Mouse (Mus musculus): ENCODE results near the gene Chst11. TPM values are rescaled to one million over a fixed set of nuclear protein-coding genes. Genes with fewer than 3 reads are reported as not detected.

The Chst11 gene
- polyA plus RNA-seq, 1 experiment from 2014 or later = 1.5 TPM

DNA sequence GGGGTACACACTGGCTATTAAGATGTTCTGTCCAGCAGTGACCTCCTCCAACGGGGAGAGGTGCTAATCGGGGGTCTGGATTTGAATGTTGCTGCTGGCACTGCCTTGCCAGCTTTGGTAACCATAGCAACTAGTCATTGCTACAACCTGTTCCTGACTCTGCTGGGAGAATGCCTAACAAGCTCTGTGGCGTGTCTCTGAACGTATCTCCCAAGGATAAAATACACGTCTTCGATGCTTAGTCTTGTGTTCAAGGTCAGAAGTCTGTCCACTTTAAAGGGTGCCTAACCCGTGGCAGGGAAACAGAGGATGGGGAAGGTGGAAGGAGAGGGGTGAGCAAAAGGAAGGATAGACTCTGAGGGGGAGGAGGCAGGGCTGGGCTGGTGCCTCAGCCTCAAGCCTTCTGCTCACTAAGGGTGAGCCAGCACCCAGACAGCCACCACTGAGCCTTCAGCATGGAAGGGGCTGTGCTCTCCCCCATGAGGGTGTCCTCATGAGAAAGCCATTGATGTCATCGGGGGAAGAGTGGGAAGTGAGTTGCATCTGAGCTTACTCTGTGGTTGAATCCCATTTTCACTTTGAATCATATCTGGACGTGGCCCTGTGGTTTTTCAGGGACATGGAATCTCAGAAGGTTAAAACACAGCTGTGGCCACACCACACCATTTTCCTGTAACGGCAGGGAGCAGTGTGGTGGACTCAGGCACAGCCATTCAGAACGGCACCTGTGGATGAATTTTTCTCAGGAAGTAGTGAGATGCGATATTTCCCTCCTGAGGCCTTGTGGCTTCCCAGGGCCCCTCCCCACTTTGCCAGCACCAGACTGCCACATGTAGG lies 164.3 kb downstream of the Chst11 start:
- no peaks in the 10 kb centered on the region for H3K36me3 ChIP-seq
- no peak overlapping the region; the same call in 1 of the 2 replicates for H3K27ac ChIP-seq
- H3K4me1 ChIP-seq = peaks cover 59% of the 10 kb centered on the region
- no peaks in the 10 kb centered on the region for H3K9me3 ChIP-seq (replicated peaks)
- 83% methylated on average over 12 of the region's 12 CpGs for WGBS
- no peaks in the 10 kb centered on the region for H3K27me3 ChIP-seq (ENCODE audit: low read depth, poor library complexity, severe bottlenecking)
- no peak for DNase-seq (ENCODE audit: low spot score)
- H3K4me3 ChIP-seq = no peak overlapping the region

GRCm38 (mm10) chr10:83150587-83150986 lies 165.3 kb downstream of the Chst11 start:
- Histone ChIP-seq H3K27me3 (ENCODE audit: low read depth, poor library complexity, severe bottlenecking) (no peaks in the 10 kb centered on the region), H3K36me3 (no peaks in the 10 kb centered on the region), H3K9me3 (replicated peaks) (no peaks in the 10 kb centered on the region), H3K27ac (no peak overlapping the region), H3K4me3 (no peak overlapping the region), H3K4me1 (peaks cover 50% of the 10 kb centered on the region)
- DNase-seq (ENCODE audit: low spot score) = no peak
- WGBS = 94% methylated on average over 7 of the region's 7 CpGs

DNA sequence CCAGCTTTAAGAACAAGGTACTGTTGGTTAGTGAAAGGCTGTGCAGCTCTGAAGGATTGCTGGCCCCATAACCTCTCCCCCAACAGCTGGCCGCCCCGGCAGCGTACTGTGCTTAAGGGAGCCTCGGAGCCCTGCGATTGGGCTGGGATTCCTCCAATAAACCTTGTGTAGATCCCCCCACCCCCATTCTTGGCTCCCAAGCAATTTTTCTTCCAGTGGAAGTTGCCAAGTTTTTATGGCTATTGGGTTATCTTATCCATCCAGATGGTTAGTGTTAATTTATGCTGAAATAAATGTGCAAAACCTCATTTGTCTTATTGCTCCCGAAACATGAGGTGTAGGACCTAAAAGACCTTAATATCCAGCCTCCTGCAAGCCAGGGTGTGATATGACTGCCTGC lies 166.1 kb downstream of the Chst11 start:
- Histone ChIP-seq H3K36me3 (no peaks in the 10 kb centered on the region), H3K4me3 (no peak overlapping the region), H3K27me3 (ENCODE audit: low read depth, poor library complexity, severe bottlenecking) (no peaks in the 10 kb centered on the region), H3K9me3 (replicated peaks) (no peaks in the 10 kb centered on the region), H3K27ac (no peak overlapping the region), H3K4me1 (peaks cover 42% of the 10 kb centered on the region)
- DNase-seq (ENCODE audit: low spot score) = no peak
- WGBS = 56% methylated on average over 6 of the region's 6 CpGs

DNA sequence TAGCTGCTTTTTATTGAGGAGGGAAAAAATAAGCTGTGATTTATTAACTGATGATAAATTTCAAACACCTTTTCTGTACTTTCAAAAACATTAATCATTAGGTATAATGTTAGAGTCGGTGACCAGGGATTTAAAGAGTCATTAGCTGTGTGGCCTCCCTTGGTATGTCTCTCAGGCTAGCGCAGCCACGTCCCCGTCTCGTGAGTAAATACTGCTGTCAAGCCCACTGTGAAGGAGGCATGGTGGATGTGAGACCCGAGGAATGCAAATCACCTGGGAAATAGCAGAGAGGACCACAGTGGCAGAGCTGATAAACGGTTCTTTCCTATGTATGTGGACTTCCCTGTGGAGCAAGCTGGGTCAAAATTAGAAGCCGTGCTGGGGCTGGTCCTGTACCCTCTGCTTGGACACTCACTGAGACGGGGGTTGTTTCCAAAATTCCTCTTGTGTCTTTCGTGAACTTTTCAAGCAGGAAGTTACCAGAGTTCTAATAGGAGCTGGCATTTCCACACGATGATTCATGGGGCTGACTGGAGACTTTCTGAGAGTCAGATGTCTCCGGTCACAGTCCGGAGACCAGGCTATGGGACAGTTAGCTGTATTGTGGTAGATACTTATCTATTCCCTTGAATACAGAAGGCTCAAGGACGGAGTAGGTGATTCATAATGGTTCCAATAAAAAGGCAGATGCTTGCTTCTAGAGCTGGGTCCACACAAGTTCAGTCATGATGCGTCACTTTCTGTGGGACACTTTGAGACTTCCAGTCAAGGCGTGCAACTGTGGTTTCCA lies 166.8 kb downstream of the Chst11 start:
- H3K27me3 ChIP-seq (ENCODE audit: low read depth, poor library complexity, severe bottlenecking) = no peaks in the 10 kb centered on the region
- WGBS = 52% methylated on average over 16 of the region's 16 CpGs
- no peaks in the 10 kb centered on the region for H3K9me3 ChIP-seq (replicated peaks)

GRCm38 (mm10) chr10:83152723-83153122 lies 167.4 kb downstream of the Chst11 start:
- DNase-seq (ENCODE audit: low spot score) = no peak
- no peaks in the 10 kb centered on the region for H3K36me3 ChIP-seq
- H3K27me3 ChIP-seq (ENCODE audit: low read depth, poor library complexity, severe bottlenecking) = no peaks in the 10 kb centered on the region
- H3K4me3 ChIP-seq = no peak overlapping the region
- H3K4me1 ChIP-seq = peaks cover 42% of the 10 kb centered on the region
- no peaks in the 10 kb centered on the region for H3K9me3 ChIP-seq (replicated peaks)
- 95% methylated on average over 1 of the region's 1 CpGs for WGBS
- no peak overlapping the region for H3K27ac ChIP-seq

More for the DNA sequence above, 166.8 kb downstream of the Chst11 start:
- Histone ChIP-seq H3K36me3 (no peaks in the 10 kb centered on the region), H3K4me1 (peaks cover 39% of the 10 kb centered on the region), H3K4me3 (no peak overlapping the region), H3K27ac (no peak overlapping the region)
- no peak for DNase-seq (ENCODE audit: low spot score)

GRCm38 (mm10) chr10:83153374-83153773 lies 168.1 kb downstream of the Chst11 start:
- no peaks in the 10 kb centered on the region for H3K9me3 ChIP-seq (replicated peaks)
- no peak for DNase-seq (ENCODE audit: low spot score)
- 92% methylated on average over 5 of the region's 5 CpGs for WGBS
- H3K27me3 ChIP-seq (ENCODE audit: low read depth, poor library complexity, severe bottlenecking) = no peaks in the 10 kb centered on the region
- H3K27ac ChIP-seq = no peak overlapping the region
- H3K36me3 ChIP-seq = no peaks in the 10 kb centered on the region
- peaks cover 46% of the 10 kb centered on the region for H3K4me1 ChIP-seq
- no peak overlapping the region for H3K4me3 ChIP-seq

GRCm38 (mm10) chr10:83153887-83154286 lies 168.6 kb downstream of the Chst11 start:
- no peak for DNase-seq (ENCODE audit: low spot score)
- WGBS = 91% methylated on average over 9 of the region's 9 CpGs
- Histone ChIP-seq H3K4me1 (peaks cover 51% of the 10 kb centered on the region), H3K36me3 (no peaks in the 10 kb centered on the region), H3K27ac (no peak overlapping the region), H3K27me3 (ENCODE audit: low read depth, poor library complexity, severe bottlenecking) (no peaks in the 10 kb centered on the region), H3K4me3 (no peak overlapping the region), H3K9me3 (replicated peaks) (no peaks in the 10 kb centered on the region)

GRCm38 (mm10) chr10:83157289-83157688 lies 172.0 kb downstream of the Chst11 start:
- Histone ChIP-seq H3K27me3 (ENCODE audit: low read depth, poor library complexity, severe bottlenecking) (no peaks in the 10 kb centered on the region), H3K36me3 (no peaks in the 10 kb centered on the region), H3K9me3 (replicated peaks) (no peaks in the 10 kb centered on the region), H3K4me3 (no peak overlapping the region), H3K4me1 (peaks cover 45% of the 10 kb centered on the region), H3K27ac (no peak overlapping the region)
- DNase-seq (ENCODE audit: low spot score) = no peak
- 89% methylated on average over 5 of the region's 5 CpGs for WGBS

- no peaks in the 10 kb centered on the region for H3K27me3 ChIP-seq (ENCODE audit: low read depth, poor library complexity, severe bottlenecking)
- WGBS = 59% methylated on average over 8 of the region's 8 CpGs
- H3K27ac ChIP-seq = no peak overlapping the region
- H3K4me1 ChIP-seq = peaks cover 46% of the 10 kb centered on the region
- H3K36me3 ChIP-seq = no peaks in the 10 kb centered on the region
- DNase-seq (ENCODE audit: low spot score) = no peak
- no peaks in the 10 kb centered on the region for H3K9me3 ChIP-seq (replicated peaks)
- no peak overlapping the region for H3K4me3 ChIP-seq
Measured at GRCm38 (mm10) chr10:83158322-83158721, 173.0 kb downstream of the Chst11 start.

DNA sequence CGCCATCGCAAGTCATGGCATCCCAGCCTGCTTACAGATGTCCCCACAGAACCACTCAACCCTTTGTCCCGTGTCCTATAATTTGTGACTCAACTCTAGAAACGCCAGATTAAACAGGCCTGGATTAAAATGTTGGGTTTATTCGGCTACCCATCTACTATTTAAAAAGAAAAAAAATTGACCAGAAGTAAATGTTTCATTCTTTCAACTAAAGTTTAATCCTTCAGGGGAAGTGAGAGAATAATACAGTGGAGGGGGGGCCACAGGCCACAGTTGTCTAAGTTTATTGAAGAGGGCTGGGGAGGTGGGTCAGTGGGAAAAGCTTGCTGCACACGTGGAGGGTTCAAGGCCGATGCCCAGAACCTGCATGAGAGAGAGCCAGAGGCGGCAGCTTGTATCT lies 173.9 kb downstream of the Chst11 start:
- Histone ChIP-seq H3K9me3 (replicated peaks) (no peaks in the 10 kb centered on the region), H3K27me3 (ENCODE audit: low read depth, poor library complexity, severe bottlenecking) (no peaks in the 10 kb centered on the region), H3K27ac (no peak overlapping the region), H3K4me1 (peaks cover 50% of the 10 kb centered on the region), H3K36me3 (no peaks in the 10 kb centered on the region), H3K4me3 (no peak overlapping the region)
- 92% methylated on average over 8 of the region's 8 CpGs for WGBS
- DNase-seq (ENCODE audit: low spot score) = no peak

GRCm38 (mm10) chr10:83161656-83162365 lies 176.5 kb downstream of the Chst11 start:
- Histone ChIP-seq H3K27ac (0 out of 2 replicates have a peak overlapping the region, but pooled peaks have one; percentile 42), H3K27me3 (ENCODE audit: low read depth, poor library complexity, severe bottlenecking) (no peaks in the 10 kb centered on the region), H3K36me3 (no peaks in the 10 kb centered on the region), H3K9me3 (replicated peaks) (no peaks in the 10 kb centered on the region), H3K4me1 (peaks cover 50% of the 10 kb centered on the region), H3K4me3 (no peak overlapping the region)
- WGBS = 56% methylated on average over 10 of the region's 10 CpGs
- no peak for DNase-seq (ENCODE audit: low spot score)

GRCm38 (mm10) chr10:83163946-83164345 lies 178.6 kb downstream of the Chst11 start:
- no peak for DNase-seq (ENCODE audit: low spot score)
- Histone ChIP-seq H3K36me3 (no peaks in the 10 kb centered on the region), H3K4me3 (no peak overlapping the region), H3K9me3 (replicated peaks) (no peaks in the 10 kb centered on the region), H3K27ac (peak overlapping the region; percentile 36; the same call in 1 of the 2 replicates), H3K27me3 (ENCODE audit: low read depth, poor library complexity, severe bottlenecking) (no peaks in the 10 kb centered on the region), H3K4me1 (peaks cover 46% of the 10 kb centered on the region)
- WGBS = 63% methylated on average over 6 of the region's 6 CpGs

Data from limb, embryonic 10.5 days (tissue).